Mouse (Mus musculus) erythroblast, adult 5-6 weeks (primary cell): ENCODE data around the gene Slc6a6. TPM values are rescaled to one million over a fixed set of nuclear protein-coding genes. Genes with fewer than 3 reads are reported as not detected.

Experiments
- ATAC-seq: replicated peaks from 2 replicates; pipeline ENCODE4 v1.8.0; 2016; ENCODE audit warnings: moderate number of reproducible peaks, mild to moderate bottlenecking, moderate TSS enrichment, inconsistent platforms; ENCODE audit not compliant: poor library complexity, low FRiP score, severe bottlenecking
- total RNA-seq, 2 experiments: library from RNA; stranded (forward) in 1 of 2; stranded (reverse) in 1 of 2; fragments of 150-400 nt in 1 of 2; fragments of 200-764, 138-1000 nt in 1 of 2; gene quantifications; 2 replicates each; pipeline versions ENCODE4 v1.2.3 to v1.2.4; 2015 to 2017; ENCODE audit warnings: low replicate concordance in 2 of 2

Slc6a6 gene
- total RNA-seq, 2 experiments from 2014 or later = 11.6 to 12.1 TPM

DNA sequence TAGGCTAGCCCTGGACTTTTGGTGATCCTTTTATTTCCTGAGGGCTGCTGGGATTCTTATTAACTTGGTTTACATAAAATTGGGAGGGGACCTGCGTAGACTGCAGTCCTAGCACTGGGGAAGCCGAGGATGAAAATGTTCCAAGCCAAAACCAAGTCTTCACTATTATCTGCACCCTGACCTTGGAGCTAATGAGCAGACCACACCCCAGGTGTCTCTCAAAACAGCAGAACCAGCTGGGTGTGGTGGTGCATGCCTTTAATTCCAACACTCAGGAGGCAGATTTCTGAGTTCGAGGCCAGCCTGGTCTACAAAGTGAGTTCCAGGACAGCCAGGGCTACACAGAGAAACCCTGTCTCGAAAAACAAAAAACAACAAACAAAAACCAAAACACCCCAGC is 16.7 kb upstream of the Slc6a6 start:
- no peak for ATAC-seq

DNA sequence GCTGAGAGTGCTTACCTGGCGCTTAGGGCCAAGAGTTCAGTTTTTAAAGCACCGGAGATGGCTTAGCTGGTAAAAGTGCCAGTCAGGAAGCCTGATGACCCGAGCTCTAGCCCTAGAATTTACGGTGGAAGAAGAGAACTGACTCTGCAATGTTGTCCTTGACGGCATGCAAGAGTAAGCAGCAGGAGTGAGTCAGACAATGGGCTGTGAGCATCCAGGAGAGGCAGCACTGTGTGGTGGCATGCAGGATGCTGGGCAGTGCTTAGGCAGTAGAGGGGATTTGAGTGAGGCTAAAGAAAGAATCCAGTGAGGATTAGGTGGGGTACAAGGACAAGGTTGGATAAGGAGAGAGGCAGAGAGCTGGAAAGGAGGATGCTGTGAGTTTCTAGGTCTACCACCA is 15.6 kb upstream of the Slc6a6 start:
- no peak for ATAC-seq

DNA sequence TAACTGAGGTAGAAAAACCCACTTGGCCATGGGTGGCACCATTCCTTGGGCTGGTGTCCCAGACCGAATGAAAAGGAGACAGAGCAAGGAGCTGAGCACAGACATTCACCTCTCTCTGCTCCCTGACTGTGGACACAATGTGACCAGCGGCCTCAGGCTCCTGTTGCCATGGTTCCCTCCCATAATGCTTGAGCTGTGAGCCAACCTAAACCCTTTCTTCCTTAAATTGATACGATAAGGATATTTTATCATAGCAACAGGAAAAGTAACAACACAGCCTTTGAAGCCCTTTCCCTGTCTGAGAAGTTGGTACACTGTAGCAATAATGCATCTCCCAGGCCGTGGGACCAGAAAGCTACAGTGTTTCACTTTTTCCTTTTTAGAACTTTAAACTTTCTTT is 14.6 kb upstream of the Slc6a6 start:
- ATAC-seq = no peak

DNA sequence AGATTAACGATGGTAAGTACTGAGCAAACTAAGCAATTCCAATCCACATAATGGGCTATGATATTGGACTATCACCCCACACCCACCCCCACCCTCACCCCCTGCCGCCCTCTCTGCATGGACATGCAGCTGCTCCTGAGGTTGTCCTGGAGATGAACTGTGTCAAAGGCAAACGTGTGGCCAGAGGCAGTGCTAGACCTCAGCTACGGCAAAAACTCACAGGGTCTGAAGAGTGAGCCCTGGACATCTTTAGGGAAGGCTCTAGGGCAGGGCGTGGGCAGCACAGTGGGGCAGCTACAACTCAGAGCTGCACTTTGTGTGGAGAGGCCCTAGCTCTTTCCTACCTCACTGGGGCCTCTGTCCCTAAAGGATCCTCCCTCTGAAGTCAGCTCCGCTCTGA is 13.6 kb upstream of the Slc6a6 start:
- no peak for ATAC-seq

DNA sequence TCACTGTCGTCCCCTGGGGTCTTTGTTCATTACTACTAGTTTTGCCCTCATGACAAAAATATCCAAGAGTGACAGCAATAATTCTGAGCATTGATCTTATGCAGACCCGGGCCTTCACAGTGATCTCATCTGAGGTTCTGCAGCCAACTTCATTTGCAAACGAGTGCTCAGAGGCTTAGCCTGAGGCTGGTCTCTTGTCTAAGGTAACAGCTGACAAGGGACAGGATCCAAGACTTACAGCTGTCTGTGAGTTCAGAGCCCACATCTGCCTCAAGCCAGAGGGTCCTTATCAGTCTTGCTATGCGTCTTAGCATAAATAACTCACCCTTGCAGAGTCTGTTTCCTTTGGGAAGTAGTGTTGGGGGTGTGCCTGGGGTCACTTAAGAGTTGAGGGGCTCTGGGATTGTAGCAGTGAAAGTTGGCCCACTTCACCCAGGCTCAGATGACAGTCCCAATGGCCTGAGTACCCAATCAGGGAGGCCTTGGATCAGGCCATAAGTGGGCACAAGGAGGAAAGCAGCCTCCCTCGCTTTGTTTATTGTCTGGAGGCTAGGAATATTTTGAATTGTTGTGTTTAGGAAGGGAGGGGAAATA is 9.0 kb upstream of the Slc6a6 start:
- ATAC-seq = no peak

DNA sequence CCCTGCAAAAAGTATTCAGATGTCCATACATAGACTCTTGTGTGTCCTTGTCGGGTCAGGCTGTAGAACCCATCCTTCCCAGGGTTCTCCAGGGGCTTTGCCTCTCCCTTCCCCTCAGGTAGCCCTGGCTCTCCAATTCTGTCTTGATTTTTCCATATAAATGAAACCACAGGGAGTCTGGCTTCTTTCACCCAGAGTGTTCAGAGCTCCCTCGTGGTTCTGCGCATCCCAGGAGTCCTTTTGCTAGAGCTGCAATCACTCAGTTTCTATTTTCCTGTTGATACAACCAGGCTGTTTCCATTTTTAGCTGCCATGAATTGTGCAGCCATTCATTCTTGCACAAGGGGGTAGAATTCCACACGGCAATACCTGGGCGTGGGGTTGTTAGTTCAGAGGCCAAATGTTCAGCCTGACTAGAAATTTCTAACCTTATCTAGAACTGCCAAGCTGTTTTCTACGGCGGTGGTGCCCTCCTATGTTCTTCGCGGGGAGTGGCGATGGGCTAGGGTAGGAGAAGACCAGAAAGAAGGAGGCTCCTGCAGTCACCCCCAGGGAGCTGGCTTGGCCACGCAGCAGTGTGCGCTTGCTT is 5.3 kb upstream of the Slc6a6 start:
- peak; percentile 62 for ATAC-seq

DNA sequence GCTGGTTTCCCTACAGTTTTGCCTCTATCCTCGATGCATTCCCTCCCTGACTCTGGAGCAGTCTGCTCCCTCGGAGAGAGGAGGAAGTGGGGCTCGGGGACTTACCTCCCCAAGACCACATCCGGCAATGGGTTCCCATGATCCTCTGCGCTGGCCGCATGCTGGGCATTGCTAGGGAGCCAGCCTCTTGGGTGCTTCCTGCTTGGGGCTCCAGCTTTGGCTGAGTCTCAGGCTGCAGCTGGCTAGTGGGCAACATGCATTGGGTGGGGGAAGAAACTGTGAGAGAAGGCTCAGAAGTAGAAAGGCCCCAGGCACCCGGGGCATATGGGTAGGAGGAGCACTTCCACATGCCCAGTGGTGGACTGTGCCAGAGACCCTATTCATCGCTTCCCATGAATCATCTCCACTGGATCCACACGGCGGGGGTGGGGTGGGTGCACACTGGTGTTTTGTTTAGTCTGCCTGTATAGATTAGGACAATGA is 4.7 kb upstream of the Slc6a6 start:
- peak; percentile 15; the same call in 1 of the 2 replicates for ATAC-seq

DNA sequence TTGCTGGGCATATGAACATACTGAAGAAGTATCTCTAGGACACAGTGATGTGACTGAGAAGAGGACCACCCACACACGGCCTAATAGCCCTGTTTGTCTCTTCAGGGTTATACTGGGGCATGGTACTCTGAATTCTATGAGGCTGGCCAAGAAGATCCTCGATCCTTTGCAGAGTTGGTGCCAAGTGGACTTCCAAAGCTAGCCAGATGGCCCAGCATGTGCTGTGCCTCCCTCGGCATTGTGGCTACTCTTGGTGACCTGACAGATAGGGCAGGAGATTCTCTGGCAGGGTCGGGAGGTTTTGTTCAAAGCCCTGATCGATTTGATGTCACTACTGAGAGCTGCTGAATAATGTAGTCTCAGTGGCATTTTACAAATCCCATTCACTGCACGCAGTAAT is 4.1 kb upstream of the Slc6a6 start:
- ATAC-seq = no peak

DNA sequence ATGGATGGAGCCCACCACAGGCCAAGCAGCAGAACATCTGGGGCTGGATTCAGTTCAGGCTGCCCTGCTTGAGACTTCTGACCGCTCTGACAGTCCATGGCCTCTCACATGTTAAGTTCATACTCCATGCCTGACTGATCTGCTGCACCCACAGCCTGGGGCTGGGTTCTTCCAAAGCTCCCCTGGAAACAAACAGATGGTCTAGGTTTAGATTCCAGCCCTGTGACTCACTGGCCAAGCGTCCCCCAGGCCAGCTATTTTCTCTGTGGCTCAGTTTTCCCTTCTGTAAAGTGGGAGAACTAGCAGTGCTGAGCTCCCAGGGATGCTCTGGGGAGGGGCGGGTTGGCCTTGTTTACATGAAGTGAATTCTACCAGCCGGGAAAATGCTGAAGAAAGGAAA is 2.0 kb upstream of the Slc6a6 start:
- no peak for ATAC-seq

DNA sequence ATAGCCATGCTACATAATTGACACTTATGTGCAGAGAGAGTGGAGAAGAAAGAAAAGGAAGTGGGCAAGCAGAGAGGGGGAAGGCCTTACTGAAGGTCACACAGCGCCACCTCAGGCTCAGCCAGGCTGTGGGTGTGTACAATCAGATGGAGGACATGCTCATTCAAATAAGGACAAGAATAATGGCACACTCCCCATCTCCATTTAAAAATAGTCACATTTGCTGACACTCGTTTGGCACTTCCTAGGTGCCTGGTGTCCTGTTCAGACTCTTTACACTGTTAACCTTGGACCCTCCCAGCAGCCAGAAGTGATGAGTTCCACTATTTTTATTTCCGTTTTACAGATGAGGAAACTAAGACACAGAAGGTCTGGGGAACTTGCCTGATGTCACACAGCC is 732 bp upstream of the Slc6a6 start:
- 0 out of 2 replicates have a peak, but pooled peaks have one; percentile 31 for ATAC-seq

DNA sequence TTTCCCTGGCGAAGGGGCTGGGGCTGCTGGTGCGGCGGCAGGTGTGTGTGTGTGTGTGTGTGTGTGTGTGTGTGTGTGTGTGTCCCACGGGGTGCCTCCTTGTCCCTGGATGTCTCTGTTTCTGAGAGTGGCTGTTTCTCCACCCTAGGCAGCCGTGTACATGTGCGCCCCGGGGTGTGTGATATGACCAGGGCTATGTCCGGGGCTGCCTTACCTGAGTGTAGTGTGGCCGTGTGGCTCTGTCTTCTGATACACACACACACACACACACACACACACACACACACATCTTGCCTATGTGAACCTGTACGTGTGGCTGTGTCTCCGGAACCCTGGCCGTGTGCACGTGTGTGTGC is 599 bp downstream of the Slc6a6 start:
- peak; percentile 29 for ATAC-seq

DNA sequence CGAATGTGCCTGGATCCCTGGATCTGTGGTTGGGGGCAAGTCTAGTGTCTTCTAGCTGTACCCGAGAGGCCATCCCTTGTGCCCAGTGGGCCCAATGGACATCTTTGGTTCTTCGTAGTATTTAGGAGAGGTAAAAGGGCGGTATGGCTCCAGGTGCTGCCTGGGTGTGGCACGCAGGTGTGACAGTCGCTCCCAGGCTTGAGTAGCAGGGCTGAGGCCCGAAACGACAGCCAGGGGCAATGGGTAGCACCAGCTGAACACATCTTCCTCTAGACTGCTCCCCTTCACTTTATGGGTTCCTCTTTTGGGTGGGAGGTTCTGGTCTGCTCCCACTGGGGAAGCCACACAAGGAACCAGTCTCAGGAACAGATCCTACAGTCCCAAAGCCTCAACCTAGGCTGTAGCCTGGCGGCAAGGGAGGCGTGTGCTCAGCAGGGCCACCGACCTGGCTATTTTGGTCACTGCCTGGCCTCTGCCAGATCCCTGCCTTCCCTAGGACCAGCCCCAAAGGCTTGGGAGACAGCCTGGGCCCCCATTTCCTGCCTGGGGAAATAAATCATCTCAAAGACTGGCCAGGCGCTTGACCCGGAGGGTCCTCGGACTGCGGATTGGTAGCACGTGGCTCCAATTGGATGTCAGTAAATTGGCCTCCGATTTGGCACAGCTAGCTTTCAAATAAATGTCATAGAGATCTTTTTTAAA is 1.1 kb downstream of the Slc6a6 start:
- ATAC-seq = peak; percentile 23; the same call in 1 of the 2 replicates

DNA sequence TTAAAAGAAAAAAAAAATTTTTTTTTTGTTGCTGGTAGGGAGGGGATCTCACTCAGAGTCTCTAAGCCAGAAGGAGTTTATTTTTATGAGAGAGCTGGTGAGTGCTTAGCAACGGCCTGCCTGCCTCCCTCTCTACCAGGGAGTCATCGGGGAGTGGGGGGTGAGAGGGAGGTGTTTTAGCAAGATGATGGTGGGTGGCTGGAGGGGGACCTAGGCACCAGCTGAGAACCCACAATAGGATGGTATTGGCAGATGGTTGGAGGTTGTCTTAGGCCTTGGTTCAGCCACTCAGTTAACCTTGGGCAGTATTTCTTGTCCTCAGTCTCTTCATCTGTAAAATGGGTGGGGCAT is 1.7 kb downstream of the Slc6a6 start:
- no peak for ATAC-seq

DNA sequence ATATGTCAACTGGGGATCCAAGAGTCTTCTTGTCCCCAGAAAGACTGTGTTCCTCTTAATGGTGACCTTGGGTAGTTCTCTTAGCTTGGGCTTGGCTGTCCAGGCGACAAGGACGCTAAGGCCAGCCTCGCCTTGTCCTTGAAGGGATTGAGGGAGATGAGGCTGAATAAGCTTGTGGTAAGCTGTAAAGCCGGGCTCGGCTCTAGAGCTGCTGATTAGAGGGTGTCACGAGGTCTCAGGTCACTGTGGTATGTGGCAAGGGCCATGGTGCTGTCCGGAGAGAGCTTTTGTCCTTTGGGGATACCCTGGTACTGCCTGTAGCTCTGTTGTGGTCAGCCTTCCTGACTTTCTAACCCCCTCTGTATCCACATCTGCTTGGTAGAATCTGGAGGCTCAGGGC is 2.0 kb downstream of the Slc6a6 start:
- no peak for ATAC-seq

DNA sequence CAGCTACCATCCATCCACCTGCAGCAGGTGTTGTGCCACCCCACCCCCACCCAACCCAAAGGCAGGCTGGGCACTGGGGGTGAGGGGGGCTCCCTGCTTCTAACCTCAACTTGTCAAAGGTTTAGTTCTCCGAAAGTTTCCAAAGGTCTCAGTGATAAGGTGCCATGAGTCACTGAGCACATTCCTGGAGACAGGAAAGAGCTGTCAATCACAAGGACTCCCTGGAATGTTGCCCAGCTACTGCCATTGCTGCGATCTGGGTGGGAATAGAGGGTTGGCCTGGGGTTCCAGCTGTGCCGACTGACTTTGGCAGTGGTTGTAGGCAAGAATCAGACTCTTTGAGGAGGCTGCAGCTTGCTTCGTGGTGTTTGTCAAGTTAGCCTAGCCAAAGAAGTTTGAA is 2.7 kb downstream of the Slc6a6 start:
- ATAC-seq = no peak

DNA sequence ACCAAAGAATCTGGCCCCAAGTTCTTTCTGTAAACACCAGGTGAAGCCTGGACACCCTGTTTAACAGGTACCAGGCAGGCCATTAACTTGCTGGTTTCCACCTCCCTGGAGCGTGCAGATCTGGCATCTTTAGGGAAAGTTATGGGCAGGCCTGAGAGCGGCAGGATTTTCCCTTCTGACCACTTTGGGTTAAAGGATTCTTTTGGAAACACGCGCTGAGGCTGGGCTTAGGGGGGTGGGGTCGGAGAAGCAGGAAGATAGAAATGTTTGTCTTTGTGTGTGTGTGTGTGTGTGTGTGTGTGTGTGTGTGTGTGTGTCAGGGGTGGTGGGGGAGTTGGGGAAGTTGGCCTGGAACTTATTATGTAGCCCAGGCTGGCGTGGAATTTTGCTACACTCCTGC is 4.2 kb downstream of the Slc6a6 start:
- ATAC-seq = no peak

DNA sequence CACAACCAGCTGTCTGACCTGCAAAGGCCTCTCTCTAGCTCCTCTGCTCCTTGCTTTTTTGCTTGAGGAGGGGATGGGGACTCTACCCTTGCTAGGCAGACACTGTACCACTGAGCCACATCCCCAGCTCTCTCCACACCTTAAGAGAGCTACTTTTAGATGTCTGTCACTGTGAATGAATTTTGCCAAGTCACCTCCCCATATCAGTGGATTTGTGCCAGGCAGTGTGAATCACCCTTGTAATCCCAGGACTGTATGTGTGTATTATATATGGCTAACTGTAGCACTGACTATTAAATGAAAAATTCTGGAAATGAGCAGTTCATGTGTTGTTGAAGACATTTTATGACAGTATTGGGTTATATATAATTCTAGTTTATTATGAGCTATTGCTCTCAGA is 5.4 kb downstream of the Slc6a6 start:
- ATAC-seq = peak; percentile 52; the same call in 1 of the 2 replicates

DNA sequence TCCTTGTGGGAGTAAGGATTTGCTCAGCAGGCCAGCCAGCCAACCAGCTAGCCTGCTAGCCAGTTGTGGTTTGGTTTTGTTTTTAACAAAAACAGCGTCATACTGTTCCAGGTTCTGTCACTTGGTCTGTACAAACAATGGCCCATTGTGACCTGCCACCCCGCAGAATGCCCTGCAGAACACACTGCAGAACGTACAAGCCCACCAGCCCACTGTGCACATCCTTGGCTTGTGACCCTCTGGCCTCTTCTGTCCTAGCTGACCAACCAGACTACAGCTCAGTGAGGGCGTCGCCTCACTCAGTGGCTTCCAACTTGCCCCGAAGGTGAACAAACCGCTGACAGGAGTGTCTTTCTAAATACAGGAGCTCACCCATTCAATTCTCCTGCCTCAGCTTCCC is 6.4 kb downstream of the Slc6a6 start:
- no peak for ATAC-seq

DNA sequence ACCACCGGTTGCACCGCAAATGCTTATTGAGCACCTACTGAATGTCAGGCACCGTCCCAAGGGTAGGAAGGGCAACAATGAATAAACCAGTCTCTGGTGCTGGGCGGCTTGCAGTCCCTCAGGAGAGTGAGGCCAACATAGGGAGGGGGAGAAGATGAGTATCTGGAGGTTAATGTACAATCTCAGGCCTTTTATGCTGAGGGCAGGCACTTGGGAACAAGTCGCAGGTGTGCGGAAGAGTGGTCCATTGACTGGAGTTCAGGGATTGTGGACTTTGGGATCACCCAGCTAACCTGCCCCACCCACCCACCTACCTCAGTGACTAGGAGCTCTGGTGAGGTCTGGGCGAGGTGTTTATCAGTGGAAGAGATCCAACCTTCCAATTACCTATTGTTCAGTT is 6.8 kb downstream of the Slc6a6 start:
- no peak for ATAC-seq

DNA sequence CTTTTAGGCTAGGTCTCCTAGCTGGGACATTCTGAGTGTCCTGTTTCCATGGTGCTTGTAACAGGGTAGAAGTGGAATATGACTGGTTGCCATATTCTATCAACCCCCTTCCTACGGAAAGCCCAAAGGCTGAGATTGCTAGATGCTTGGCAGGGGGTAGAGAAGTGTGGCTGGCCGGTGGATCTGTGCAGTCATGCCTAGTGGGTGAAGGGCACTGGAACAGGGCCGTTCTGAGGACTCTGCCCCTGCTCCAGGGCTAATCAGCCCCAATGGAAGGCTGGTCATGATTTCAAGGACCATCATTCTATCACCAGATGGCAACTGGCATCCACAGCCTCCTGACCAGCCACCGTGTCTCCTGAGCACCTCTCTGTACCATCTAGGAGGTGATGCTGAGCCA is 7.7 kb downstream of the Slc6a6 start:
- ATAC-seq = no peak

DNA sequence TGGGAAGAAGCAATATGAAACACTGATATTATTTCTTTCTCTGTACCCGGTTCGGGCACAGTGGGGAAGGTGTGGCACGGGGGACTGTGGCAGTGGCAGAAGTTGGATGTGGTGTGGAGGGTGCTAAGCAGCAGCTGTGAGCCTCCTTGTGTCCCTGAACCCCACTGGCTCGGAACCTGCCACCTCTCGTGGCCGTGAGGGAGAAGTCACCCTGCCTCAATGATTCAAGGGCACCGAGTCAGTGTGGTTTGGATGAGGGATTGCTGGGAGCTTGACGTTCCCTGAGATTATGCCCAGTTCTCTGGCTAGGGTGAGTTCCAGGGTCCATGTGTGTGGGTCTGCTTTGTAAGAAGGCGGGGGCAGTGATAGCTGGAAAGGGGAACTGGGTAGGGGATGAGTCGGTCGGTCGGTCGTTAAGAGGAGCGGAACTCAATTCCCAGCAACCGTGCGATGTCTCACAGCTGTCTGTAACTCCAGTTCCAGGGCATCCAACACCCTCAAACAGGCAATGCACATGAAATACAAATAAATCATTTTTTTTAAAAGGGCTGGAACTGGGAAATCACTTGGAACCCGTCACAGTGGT is 9.5 kb downstream of the Slc6a6 start:
- no peak for ATAC-seq
